Comparison of ENCODE assay signal across 9 mouse cellular contexts in genomic region chr5:49370543-49371076, GRCm38 (mm10).
DNase-seq lines count a peak whose midpoint lies in the region; ATAC-seq lines count a peak whose summit lies in the region.
"Had no signal": no experiment of that assay in that cellular context is flagged by ENCODE, and none has a peak within 500 bp of the region (broad histone marks: within the 10 kb centered on the region; RNA-seq: fewer than 3 reads in every experiment).

No protein-coding gene starts in this region.

- no peak overlapping the region for H3K4me2 ChIP-seq in hindbrain, embryonic 11.5 days (replicated peaks; ENCODE audit: low read depth, low read length)
- no peak overlapping the region for H3K4me2 ChIP-seq in forebrain, embryonic 14.5 days (ENCODE audit: low read length)

- intact Hi-C loops in gastrocnemius, postnatal 36 days (cut with DNase I), result no loop called here

- H3K9me3 ChIP-seq in hindbrain, embryonic 11.5 days (ENCODE audit: control insufficient read depth, low read length), result no peaks in the 10 kb centered on the region
- H3K9me3 ChIP-seq in hindbrain, embryonic 10.5 days, result no peaks in the 10 kb centered on the region
- no peaks in the 10 kb centered on the region for H3K9me3 ChIP-seq in forebrain, embryonic 14.5 days (replicated peaks; ENCODE audit: control insufficient read depth, low read length)
- H3K9me3 ChIP-seq: megakaryocyte, embryonic 14.5 days had no signal

- H3K27ac ChIP-seq in hindbrain, embryonic 11.5 days (ENCODE audit: low read depth, low read length), result no peak overlapping the region
- H3K27ac ChIP-seq in hindbrain, embryonic 10.5 days, result no peak overlapping the region
- no peak overlapping the region for H3K27ac ChIP-seq in forebrain, embryonic 14.5 days (ENCODE audit: low read depth, low read length)

- no peak overlapping the region for H3K9ac ChIP-seq in hindbrain, embryonic 11.5 days (ENCODE audit: low read depth, low read length)
- no peak overlapping the region for H3K9ac ChIP-seq in forebrain, embryonic 14.5 days (ENCODE audit: low read length)

- no peaks in the 10 kb centered on the region for H3K27me3 ChIP-seq in hindbrain, embryonic 11.5 days (ENCODE audit: control insufficient read depth, insufficient read depth, low read length)
- H3K27me3 ChIP-seq in hindbrain, embryonic 10.5 days (ENCODE audit: insufficient read depth, poor library complexity, severe bottlenecking), result no peaks in the 10 kb centered on the region
- H3K27me3 ChIP-seq in forebrain, embryonic 14.5 days (replicated peaks; ENCODE audit: control insufficient read depth, insufficient read depth, low read length), result no peaks in the 10 kb centered on the region
- H3K27me3 ChIP-seq: megakaryocyte, embryonic 14.5 days had no signal

- no peak overlapping the region for H3K4me3 ChIP-seq in hindbrain, embryonic 11.5 days (ENCODE audit: low read depth, low read length)
- H3K4me3 ChIP-seq in hindbrain, embryonic 10.5 days, result no peak overlapping the region
- no peak overlapping the region for H3K4me3 ChIP-seq in forebrain, embryonic 14.5 days (ENCODE audit: low read depth, low read length)
- H3K4me3 ChIP-seq: megakaryocyte, embryonic 14.5 days had no signal

- H3K36me3 ChIP-seq in hindbrain, embryonic 11.5 days (ENCODE audit: control insufficient read depth, insufficient read depth, low read length), result no peaks in the 10 kb centered on the region
- H3K36me3 ChIP-seq in hindbrain, embryonic 10.5 days, result no peaks in the 10 kb centered on the region
- H3K36me3 ChIP-seq in forebrain, embryonic 14.5 days (ENCODE audit: control insufficient read depth, insufficient read depth, low read length), result no peaks in the 10 kb centered on the region

- no peak for ATAC-seq in hindbrain, embryonic 11.5 days (ENCODE audit: low FRiP score)
- ATAC-seq in forebrain, embryonic 14.5 days, result peak; percentile 54

- 51% methylated on average over 3 of the region's 3 CpGs for WGBS in hindbrain, embryonic 11.5 days
- WGBS in hindbrain, embryonic 10.5 days, result 53% methylated on average over 3 of the region's 3 CpGs
- 56% methylated on average over 3 of the region's 3 CpGs for WGBS in forebrain, embryonic 14.5 days

- DNase-seq in hindbrain, embryonic 11.5 days (ENCODE audit: low spot score), result peak; percentile 63
- no peak for DNase-seq in hindbrain, embryonic 10.5 days (ENCODE audit: low spot score)
- peak; percentile 35 for DNase-seq in right cerebral cortex, adult 18-20 months
- no peak for DNase-seq in right cerebral cortex, postnatal 10 days (ENCODE audit: low spot score in 2 of 2)
- peak; percentile 83 for DNase-seq in forebrain, embryonic 14.5 days (ENCODE audit: low spot score)
- no peak for DNase-seq in spleen, adult 18-20 months
- no peak for DNase-seq in gastrocnemius, postnatal 36 days
- DNase-seq in heart, adult 11 months, result no peak

- no peaks in the 10 kb centered on the region for H3K4me1 ChIP-seq in hindbrain, embryonic 11.5 days (replicated peaks; ENCODE audit: control insufficient read depth, insufficient read depth, low read length)
- no peaks in the 10 kb centered on the region for H3K4me1 ChIP-seq in hindbrain, embryonic 10.5 days (replicated peaks)
- no peaks in the 10 kb centered on the region for H3K4me1 ChIP-seq in forebrain, embryonic 14.5 days (ENCODE audit: control insufficient read depth, insufficient read depth, low read length)
- H3K4me1 ChIP-seq: megakaryocyte, embryonic 14.5 days had no signal

Comparison
In these comparisons a context has a peak if more than half of its experiments do, and no peak if none do; other contexts are left out.
1. DNase-seq: peak in hindbrain, embryonic 11.5 days (single experiment), right cerebral cortex, adult 18-20 months (single experiment) and forebrain, embryonic 14.5 days (single experiment); none in hindbrain, embryonic 10.5 days (single experiment), right cerebral cortex, postnatal 10 days (0 of 2), spleen, adult 18-20 months (0 of 2), gastrocnemius, postnatal 36 days (0 of 2) and heart, adult 11 months (single experiment).